Mouse (Mus musculus) spleen, postnatal 0 days (tissue): ENCODE results near the gene Guf1. TPM values are rescaled to one million over a fixed set of nuclear protein-coding genes. Genes with fewer than 3 reads are reported as not detected.

Experiments
- polyA plus RNA-seq: library from polyadenylated mRNA; unstranded; fragments of >200 nt; fragmentation: Nextera tagmentation; extraction: Ambion mirVana; gene quantifications from 2 replicates; pipeline ENCODE4 v1.2.1, GENCODE M21; 2015

The Guf1 gene
- polyA plus RNA-seq, result 19.4 and 21.3 TPM in 2 replicates

GRCm38 (mm10) chr5:69556628-69557403, at the start of gene Guf1:
Gene Guf1 (plus strand): TSS chr5:69556923.

GRCm38 (mm10) chr5:69542489-69542888, 14.2 kb upstream of the Guf1 start, which contains the start of gene Yipf7:
Gene Yipf7 (minus strand): TSS chr5:69542648.

GRCm38 (mm10) chr5:69591640-69592461, 35.1 kb downstream of the Guf1 start, which contains the start of gene Gnpda2:
Gene Gnpda2 (minus strand): TSS chr5:69592340.

Other genes starting within 250 kb of the Guf1 start
- 0.28 and 0.33 TPM in 2 replicates for gene Kctd8, start 215.2 kb upstream of the Guf1 start, polyA plus RNA-seq
- gene Yipf7, start 14.3 kb upstream of the Guf1 start, polyA plus RNA-seq, result 0.11 TPM in 1 of 2 replicates, not detected in the other
- 27.7 and 34.3 TPM in 2 replicates for gene Gnpda2, start 35.4 kb downstream of the Guf1 start, polyA plus RNA-seq